Mouse (Mus musculus): Measurements from ENCODE around the gene Acap1. TPM values are rescaled to one million over a fixed set of nuclear protein-coding genes. Genes with fewer than 3 reads are reported as not detected.
A peak's percentile ranks its signal among the peaks of the same experiment; 100 is the strongest.
"Not testable (repeated sequence)": the region's sequence is repeated elsewhere in the genome, so short reads cannot be mapped to it uniquely, and the experiment has no call there.

Acap1 gene
- total RNA-seq (2021): 1 to 10 TPM; 2.8 to 3.2 TPM

DNA sequence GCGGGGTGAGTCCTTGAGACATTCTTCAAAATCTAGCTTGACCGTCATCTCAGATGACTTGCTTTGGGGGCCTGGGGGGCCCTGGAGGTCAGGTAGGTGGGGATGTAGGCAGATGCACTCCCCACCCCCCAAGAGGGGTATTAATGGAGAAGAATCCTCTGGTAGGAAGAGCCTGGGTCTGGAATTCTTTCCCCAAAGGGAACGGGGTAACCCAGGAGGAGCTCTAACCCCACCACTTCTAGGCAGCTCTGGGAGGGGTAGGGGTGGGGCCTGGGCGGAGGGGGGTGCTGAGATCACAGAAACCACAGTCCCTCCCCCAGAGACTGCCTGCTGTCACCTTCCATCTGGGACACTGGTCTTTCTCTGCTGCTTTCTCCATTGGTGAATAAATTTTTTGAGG is at the start of gene Acap1:
TSS of gene Acap1 (minus strand) at position 249 of the 400 bp plus-strand sequence.
- DNase-seq: no peak

- DNase-seq: no peak
Observed at GRCm38 (mm10) chr11:69940962-69941361, 45.6 kb upstream of the Acap1 start.

DNA sequence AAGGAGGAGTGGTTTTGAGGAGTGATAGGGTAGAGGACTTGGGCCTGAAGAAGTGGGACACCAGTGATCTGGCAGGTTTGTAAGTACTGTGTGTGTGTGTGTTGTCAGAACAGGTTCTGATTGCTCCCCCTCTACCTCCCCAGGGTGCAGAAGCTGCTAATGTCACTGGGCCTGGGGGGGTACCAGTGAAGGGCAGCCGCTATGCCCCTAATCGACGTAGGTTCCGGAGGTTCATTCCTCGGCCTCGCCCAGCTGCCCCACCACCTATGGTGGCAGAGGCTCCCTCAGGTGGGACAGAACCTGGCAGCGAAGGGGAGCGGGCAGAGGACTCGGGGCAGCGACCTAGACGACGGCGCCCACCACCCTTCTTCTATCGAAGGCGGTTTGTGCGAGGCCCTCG is 44.4 kb upstream of the Acap1 start:
- DNase-seq: no peak

- no peak for DNase-seq
Observed at GRCm38 (mm10) chr11:69939181-69939580, 43.8 kb upstream of the Acap1 start.

DNA sequence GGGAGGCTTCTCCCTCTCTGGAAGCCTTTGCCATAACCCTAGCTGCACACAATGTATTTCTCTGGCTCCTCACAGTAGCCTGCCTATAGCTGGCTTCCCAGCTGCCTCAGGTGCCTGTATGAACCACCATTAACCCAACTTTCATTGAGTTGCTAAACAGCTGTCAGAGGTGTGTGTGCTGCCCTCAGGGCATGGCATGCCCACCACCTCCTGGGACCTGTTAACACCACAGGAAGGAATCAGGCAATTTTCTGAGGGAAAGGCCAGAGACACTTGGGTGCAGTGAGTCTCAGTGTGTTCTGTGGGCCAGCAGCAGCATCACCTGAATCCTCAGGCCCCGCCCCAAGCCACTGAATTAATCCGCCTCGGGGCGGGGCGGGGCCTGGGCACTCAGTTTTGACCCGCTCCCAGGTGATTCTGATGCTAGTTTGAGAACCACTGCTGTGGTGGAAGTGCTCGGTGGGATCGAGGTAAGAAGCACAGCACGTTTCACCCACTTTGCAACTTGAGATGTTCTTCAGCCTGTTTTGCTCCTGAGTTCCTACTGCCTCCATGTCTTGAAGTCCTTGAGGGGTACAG is 43.2 kb upstream of the Acap1 start:
- DNase-seq: no peak

- no peak for DNase-seq
Observed at GRCm38 (mm10) chr11:69937834-69938233, 42.5 kb upstream of the Acap1 start.

DNA sequence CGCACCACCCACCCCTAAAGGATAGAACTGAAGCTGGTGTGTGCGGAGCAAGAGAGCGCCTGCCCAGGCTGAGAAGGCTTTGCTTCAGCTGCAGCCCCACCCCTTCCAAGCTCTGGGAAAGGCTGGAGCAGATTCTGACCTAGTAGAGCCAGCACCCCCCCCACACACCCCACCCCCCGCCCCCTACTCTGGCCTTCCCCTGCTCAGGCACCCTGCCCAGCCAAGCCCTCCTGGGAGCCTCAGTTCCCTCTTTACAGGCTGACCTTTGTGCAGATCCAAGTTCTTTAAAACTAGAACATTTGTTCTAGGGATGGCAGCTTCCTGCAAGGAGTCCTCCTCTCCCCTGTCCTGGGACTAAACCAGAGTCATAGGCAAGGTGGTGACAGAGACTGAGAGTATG is 42.0 kb upstream of the Acap1 start:
- peak; percentile 69 for DNase-seq

- DNase-seq: peak; percentile 35
Observed at GRCm38 (mm10) chr11:69936714-69937347, 41.5 kb upstream of the Acap1 start.

DNA sequence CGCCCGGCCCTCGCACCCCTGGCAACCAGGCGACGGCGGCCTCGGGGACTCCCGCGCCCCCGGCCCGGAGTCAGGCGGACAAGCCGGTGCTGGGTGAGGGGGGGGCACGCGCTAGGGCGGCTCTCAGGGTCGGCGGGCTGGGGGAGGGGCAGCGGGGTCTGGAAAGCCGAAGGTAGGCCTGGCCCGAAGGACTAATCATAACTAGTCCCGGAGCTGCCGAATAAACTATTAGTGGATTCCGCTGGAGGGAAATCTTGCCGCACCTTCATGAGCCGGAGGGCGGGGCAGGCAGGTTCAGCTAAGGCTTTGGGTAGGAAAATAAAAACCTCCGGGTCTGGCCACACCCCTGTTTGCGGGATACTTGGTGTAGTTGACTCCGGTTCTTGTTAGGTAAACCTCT is 40.8 kb upstream of the Acap1 start:
- peak; percentile 38 for DNase-seq

- DNase-seq: peak; percentile 92
Observed at GRCm38 (mm10) chr11:69935137-69935879, 40.0 kb upstream of the Acap1 start, which contains the start of gene Ybx2. Gene Ybx2 (plus strand): TSS chr11:69935796.

DNA sequence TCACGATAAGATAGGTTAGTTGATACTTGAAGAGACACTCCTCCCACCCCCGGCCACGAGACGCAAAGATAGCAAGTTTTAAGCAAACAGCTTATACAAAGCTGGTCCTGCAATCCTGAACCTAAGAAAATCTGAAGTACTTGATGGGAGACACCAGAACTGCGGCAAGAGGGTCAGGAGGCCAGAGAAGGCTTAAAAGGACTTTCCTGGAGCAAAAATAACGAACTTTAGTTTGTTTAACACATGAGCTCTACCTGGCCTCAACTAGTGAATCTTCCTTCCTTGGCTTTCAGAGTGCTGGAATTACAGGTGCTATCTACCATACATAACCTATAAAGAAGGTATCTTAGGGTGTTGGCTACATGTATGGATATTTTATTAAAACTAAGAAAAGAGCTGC is 39.3 kb upstream of the Acap1 start:
- DNase-seq: no peak

DNA sequence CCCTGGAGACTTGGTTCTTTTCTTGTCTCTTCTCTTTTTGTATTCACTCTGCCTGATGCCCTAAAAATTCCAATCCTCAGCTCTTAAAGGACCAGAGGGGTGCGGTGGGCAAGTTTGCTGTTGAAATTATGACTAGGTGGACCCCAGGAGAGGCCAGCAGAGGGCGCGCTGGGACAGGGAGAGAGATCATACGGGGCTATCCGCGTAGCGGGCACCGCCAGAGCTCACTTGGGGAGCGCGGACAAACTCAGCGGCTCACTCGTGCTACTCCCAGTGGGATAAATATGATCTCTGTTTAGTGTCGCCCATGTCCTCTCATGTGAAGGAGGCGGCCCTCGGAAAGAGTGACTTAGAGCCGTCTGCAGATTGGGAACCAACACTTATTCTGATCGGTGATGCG is 38.8 kb upstream of the Acap1 start:
- peak; percentile 98 for DNase-seq

DNA sequence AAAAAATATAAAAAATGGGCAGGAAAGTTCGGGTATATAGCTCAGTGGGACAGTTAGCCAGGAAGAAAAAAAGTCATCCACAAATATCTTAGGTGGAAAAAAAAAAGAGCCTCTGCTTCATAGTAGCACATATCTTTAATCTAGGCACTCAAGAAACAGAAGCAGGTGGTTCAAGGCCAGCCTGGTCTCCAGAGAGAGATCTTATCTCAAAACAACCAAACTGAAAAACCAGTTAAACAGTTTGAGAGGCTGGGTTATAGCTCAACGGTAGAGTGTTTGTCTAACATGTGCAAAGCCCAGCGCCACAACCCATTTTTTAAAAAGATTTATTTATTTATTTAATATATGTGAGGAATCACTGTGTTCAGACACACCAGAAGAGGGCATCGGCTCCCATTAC is 37.7 kb upstream of the Acap1 start:
- DNase-seq: no peak

- no peak for DNase-seq
Observed at GRCm38 (mm10) chr11:69932254-69932653, 36.9 kb upstream of the Acap1 start.

DNA sequence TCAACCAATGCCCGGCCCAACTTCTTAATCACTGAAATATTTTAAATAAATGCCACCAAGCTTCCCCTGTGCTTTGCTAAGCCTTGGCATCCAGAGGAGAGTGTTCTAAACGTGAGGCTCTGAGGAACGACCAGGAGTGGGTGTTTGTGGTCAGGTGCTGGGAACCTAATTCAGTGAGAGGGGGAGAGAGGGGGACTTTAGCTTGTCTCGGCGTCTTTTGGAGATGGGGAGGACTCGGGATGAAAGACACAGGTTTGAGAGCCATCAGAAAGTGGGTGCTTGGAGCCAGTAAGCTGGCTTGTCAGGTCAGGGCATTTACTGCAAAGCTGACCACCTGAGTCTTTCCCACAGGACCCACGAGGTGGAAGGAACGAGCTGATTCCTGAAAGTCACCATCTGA is 36.4 kb upstream of the Acap1 start:
- DNase-seq: no peak

DNA sequence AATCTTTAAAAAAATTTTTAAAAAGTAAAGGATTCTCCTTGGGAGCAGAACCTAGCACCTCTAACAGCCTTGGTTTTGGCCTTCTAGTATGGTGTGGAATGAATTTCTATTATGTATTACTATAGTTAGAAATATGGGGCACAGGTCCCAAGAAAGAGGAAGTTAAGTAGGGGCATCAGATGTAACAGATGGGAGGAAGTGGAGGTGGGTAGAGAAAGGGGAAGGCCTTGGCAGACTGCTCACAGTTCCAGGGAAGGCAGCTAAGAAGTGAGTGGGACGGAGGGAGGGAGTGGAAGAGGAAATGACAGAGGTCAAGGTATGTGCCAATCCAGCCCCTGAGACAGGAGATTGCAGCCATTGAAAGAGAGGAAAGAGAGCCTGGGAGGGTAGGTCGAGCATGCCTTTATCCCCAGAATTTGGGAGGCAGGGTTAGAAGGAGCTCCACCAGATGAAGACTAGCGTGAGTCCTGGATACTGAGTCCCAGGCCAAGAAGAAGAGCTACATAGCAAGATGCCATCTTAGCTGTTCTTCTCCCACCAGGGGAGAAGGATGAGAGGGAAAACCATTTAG is 35.7 kb upstream of the Acap1 start:
- DNase-seq: no peak

GRCm38 (mm10) chr11:69930176-69930575 is 34.8 kb upstream of the Acap1 start:
- not testable (repeated sequence) for DNase-seq

DNA sequence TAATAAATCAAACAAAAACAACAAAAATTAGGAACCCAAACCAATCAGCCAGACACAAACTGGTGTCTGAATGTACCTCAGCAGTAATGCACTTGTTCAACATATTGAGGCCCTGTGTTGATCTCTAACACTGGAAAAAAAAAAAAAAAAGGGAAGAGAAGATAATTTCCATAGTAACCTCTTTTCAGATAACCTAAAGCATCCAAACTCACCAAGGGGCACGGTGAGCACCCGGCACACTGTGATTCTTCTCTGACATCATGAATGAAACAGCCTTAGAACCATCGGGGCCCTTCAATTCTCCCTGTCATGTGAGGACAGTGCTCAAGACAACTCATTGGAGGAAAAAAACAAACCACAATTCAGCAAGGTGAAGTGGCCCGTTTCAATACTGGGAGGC is 34.4 kb upstream of the Acap1 start:
- DNase-seq: no peak

DNA sequence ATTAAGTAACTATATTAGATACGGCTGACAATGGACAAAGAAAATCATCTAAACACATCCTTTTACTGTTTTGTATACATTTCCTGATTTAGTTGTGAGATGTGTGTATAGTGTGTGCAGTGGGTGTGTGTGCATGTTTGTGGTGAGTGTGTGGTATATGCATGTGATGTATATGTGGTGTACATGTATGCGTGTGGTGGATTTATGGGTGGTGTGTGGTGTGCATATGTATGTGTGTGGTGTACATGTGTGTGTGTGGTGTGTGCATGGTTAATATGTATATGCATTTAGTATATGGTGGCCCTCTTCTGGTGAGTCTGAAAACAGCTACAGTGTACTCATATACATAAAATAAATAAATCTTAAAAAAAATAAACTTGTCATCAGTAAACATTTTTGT is 32.2 kb upstream of the Acap1 start:
- DNase-seq: no peak

- DNase-seq: no peak
Observed at GRCm38 (mm10) chr11:69922796-69923195, 27.5 kb upstream of the Acap1 start.

GRCm38 (mm10) chr11:69922012-69922756 is 26.8 kb upstream of the Acap1 start:
- DNase-seq: no peak

DNA sequence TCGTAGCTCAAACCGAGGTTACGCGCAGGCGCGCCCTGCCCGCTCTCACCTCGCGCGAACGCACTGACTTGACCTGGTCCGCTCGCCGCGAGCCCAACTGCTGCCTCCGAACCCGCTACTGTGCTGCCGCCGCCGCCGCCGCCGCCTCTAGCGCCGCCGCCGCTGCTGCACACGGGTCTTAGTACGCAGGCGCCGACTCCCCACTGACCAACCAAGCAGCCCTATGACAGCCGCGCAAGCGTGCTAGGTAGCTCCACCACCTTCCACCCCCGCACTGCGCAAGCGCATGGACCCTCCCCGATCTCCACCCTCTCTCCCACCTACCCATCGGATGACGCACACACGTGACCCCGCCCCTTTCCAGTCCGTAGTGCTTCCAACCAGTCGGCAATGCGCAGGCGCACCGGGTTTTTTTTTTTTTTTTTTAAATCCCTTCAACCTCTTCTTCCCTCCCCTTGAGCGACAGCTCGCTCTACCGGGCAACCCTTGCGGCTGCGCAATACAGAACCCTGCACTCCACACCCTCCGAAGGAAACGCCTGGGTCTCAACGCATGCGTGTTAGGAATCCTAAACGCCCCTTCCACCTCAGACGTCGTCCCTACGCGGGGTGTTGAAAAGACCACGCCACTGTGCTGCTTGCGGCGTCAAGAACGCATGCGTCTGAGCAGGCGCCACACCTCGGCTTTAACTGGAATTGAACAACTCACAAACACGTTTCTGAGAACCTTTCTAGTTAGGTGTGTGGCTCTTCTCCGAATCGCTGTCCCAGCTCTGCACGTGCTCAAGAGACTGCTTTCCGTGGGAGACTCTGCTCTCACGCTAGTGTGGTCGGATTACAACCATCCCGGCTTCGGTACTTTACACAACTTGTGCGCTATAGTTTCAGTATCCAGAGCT is 26.0 kb upstream of the Acap1 start, which contains the start of gene Eif5a:
TSS of gene Eif5a (minus strand) at position 845 of the 898 bp plus-strand sequence.
- peak; percentile 100 for DNase-seq

Measured in heart, postnatal 4 days (tissue).